Mouse (Mus musculus): Measurements from ENCODE around the gene Unc93b1. TPM values are rescaled to one million over a fixed set of nuclear protein-coding genes. Genes with fewer than 3 reads are reported as not detected.
"Not testable (repeated sequence)": the region's sequence is repeated elsewhere in the genome, so short reads cannot be mapped to it uniquely, and the experiment has no call there.

The Unc93b1 gene
- polyA plus RNA-seq, 1 experiment from 2014 or later = 4.5 TPM

DNA sequence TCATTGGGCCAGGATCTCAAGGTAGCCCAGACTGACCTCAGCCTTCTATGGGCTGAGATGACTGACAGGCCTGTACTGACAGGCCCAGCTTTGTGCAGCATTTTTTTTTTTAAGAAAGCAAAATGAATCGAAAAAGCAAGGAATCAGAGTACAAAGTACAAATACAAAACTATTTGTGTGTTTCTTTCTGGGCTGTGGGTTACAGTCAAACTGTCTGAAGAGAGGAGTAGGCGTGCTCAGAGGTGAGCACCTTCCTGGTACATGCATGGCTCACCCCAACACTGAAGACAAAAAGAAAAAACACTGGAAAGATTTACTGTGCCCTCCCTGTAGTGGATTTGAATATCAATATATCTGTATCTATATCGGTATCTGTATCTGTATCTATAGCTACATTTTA is 12.8 kb downstream of the Unc93b1 start:
- Histone ChIP-seq H3K27ac (ENCODE audit: low read depth, low read length) (no peak overlapping the region), H3K27me3 (ENCODE audit: control insufficient read depth, insufficient read depth, low read length) (peaks cover 11% of the 10 kb centered on the region; the same call in 1 of the 2 replicates), H3K4me1 (ENCODE audit: control insufficient read depth, insufficient read depth, low read length) (peaks cover 5% of the 10 kb centered on the region; the same call in 1 of the 2 replicates), H3K9me3 (replicated peaks; ENCODE audit: control insufficient read depth, low read length) (no peaks in the 10 kb centered on the region), H3K36me3 (ENCODE audit: control insufficient read depth, insufficient read depth, low read length) (no peaks in the 10 kb centered on the region; the same call in 1 of the 2 replicates), H3K4me2 (no peak overlapping the region), H3K4me3 (ENCODE audit: low read depth, low read length) (no peak overlapping the region), H3K9ac (ENCODE audit: low read depth, low read length) (no peak overlapping the region)
- 67% methylated on average over 3 of the region's 3 CpGs for WGBS (ENCODE audit: insufficient replicate concordance)
- no peak for ATAC-seq (replicated peaks; ENCODE audit: insufficient number of reproducible peaks, low FRiP score, low TSS enrichment)

DNA sequence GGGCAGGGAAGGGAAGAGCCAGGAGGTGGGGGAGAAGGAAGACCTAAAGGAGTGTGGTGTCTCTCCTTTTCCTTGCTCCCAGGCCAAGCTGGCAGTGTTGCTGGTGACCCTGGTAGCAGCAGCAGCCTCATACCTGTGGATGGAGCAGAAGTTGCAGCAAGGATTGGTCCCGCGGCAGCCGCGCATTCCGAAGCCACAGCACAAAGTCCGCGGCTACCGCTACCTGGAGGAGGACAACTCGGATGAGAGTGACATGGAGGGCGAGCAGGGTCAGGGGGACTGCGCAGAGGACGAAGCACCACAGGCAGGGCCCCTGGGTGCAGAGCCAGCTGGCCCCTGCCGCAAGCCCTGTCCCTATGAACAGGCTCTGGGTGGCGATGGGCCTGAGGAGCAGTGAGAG is 13.6 kb downstream of the Unc93b1 start:
- H3K27me3 ChIP-seq (ENCODE audit: control insufficient read depth, insufficient read depth, low read length) = peaks cover 7% of the 10 kb centered on the region; the same call in 1 of the 2 replicates
- no peak overlapping the region for H3K27ac ChIP-seq (ENCODE audit: low read depth, low read length)
- WGBS (ENCODE audit: insufficient replicate concordance) = 60% methylated on average over 14 of the region's 14 CpGs
- ATAC-seq (replicated peaks; ENCODE audit: insufficient number of reproducible peaks, low FRiP score, low TSS enrichment) = no peak
- H3K36me3 ChIP-seq (ENCODE audit: control insufficient read depth, insufficient read depth, low read length) = no peaks in the 10 kb centered on the region; the same call in 1 of the 2 replicates
- H3K4me3 ChIP-seq (ENCODE audit: low read depth, low read length) = no peak overlapping the region
- no peak overlapping the region for H3K4me2 ChIP-seq
- H3K9ac ChIP-seq (ENCODE audit: low read depth, low read length) = no peak overlapping the region
- H3K9me3 ChIP-seq (replicated peaks; ENCODE audit: control insufficient read depth, low read length) = no peaks in the 10 kb centered on the region
- peaks cover 5% of the 10 kb centered on the region; the same call in 1 of the 2 replicates for H3K4me1 ChIP-seq (ENCODE audit: control insufficient read depth, insufficient read depth, low read length)

DNA sequence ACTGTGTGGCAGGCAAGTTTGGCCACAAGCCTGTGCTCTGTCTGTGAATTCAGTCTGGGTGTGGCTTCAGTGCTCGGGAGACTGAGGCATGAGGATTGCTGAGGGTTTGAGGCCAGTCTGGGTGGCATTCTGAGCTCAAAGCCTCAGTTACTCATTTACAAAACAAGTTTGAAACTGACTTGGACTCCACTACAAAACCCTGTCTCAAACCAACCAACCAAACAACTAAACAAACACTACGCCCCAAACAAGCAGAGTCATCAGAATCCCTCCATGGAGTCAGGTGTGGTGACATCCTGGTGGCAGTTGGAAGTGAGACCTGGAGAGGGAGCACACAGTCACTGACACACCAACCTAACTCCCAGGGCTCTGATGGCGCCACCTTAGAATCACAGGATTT is 15.3 kb downstream of the Unc93b1 start:
- H3K36me3 ChIP-seq (ENCODE audit: control insufficient read depth, insufficient read depth, low read length) = no peaks in the 10 kb centered on the region; the same call in 1 of the 2 replicates
- no peak overlapping the region for H3K4me3 ChIP-seq (ENCODE audit: low read depth, low read length)
- WGBS (ENCODE audit: insufficient replicate concordance) = 73% methylated on average over 3 of the region's 3 CpGs
- no peak overlapping the region for H3K4me2 ChIP-seq
- H3K9me3 ChIP-seq (replicated peaks; ENCODE audit: control insufficient read depth, low read length) = no peaks in the 10 kb centered on the region
- H3K27me3 ChIP-seq (ENCODE audit: control insufficient read depth, insufficient read depth, low read length) = no peaks in the 10 kb centered on the region
- no peak for ATAC-seq (replicated peaks; ENCODE audit: insufficient number of reproducible peaks, low FRiP score, low TSS enrichment)
- H3K4me1 ChIP-seq (ENCODE audit: control insufficient read depth, insufficient read depth, low read length) = peaks cover 5% of the 10 kb centered on the region; the same call in 1 of the 2 replicates
- H3K27ac ChIP-seq (ENCODE audit: low read depth, low read length) = no peak overlapping the region
- H3K9ac ChIP-seq (ENCODE audit: low read depth, low read length) = no peak overlapping the region

DNA sequence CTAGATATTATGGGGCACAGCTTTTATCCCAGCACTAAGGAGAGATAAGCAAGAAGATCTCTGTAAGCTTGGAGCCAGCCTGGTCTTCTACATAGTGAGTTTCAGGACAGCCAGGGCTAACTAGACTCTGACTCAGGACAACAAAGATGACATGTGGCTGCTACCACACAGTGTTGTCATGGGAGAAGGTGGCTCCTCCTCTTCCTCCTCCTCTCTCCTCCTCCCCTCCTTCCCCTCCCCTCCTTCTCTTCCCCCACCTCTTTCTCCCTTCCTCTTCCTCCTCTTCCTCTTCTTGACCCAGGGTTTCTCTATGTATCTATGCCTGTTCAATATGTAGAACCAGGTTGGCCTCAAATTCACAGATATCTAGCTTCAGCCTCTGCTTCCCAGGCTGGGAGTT is 16.5 kb downstream of the Unc93b1 start:
- H3K9ac ChIP-seq (ENCODE audit: low read depth, low read length) = no peak overlapping the region
- H3K27me3 ChIP-seq (ENCODE audit: control insufficient read depth, insufficient read depth, low read length) = no peaks in the 10 kb centered on the region
- no peaks in the 10 kb centered on the region for H3K4me1 ChIP-seq (ENCODE audit: control insufficient read depth, insufficient read depth, low read length)
- no peak for ATAC-seq (replicated peaks; ENCODE audit: insufficient number of reproducible peaks, low FRiP score, low TSS enrichment)
- H3K27ac ChIP-seq (ENCODE audit: low read depth, low read length) = no peak overlapping the region
- no peaks in the 10 kb centered on the region for H3K36me3 ChIP-seq (ENCODE audit: control insufficient read depth, insufficient read depth, low read length)
- H3K4me3 ChIP-seq (ENCODE audit: low read depth, low read length) = no peak overlapping the region
- H3K9me3 ChIP-seq (replicated peaks; ENCODE audit: control insufficient read depth, low read length) = no peaks in the 10 kb centered on the region
- no peak overlapping the region for H3K4me2 ChIP-seq

DNA sequence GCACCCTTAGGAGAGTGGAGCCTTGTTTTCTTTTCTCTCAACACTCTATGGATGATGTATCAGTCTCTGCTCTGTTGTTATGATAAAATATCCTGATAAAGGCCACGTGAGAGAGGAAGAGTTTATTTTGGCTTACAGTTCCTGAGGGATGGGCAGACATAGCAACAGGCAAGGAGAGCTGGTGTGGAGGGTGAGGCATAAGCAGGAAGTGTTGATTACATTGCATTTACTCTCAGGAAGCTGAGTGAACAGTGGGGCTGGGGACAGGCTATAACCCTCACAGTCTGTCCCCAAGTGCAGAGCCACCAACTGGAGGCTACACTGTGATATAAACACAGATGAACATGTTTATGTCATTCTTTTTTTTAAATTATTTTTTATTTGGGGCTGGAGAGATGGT is 17.1 kb downstream of the Unc93b1 start:
- Histone ChIP-seq H3K4me3 (ENCODE audit: low read depth, low read length) (no peak overlapping the region), H3K4me2 (no peak overlapping the region), H3K36me3 (ENCODE audit: control insufficient read depth, insufficient read depth, low read length) (no peaks in the 10 kb centered on the region), H3K4me1 (ENCODE audit: control insufficient read depth, insufficient read depth, low read length) (no peaks in the 10 kb centered on the region), H3K9me3 (replicated peaks; ENCODE audit: control insufficient read depth, low read length) (no peaks in the 10 kb centered on the region), H3K9ac (ENCODE audit: low read depth, low read length) (no peak overlapping the region), H3K27ac (ENCODE audit: low read depth, low read length) (no peak overlapping the region), H3K27me3 (ENCODE audit: control insufficient read depth, insufficient read depth, low read length) (no peaks in the 10 kb centered on the region)
- WGBS (ENCODE audit: insufficient replicate concordance) = 23% methylated on average over 1 of the region's 1 CpGs
- ATAC-seq (replicated peaks; ENCODE audit: insufficient number of reproducible peaks, low FRiP score, low TSS enrichment) = no peak

DNA sequence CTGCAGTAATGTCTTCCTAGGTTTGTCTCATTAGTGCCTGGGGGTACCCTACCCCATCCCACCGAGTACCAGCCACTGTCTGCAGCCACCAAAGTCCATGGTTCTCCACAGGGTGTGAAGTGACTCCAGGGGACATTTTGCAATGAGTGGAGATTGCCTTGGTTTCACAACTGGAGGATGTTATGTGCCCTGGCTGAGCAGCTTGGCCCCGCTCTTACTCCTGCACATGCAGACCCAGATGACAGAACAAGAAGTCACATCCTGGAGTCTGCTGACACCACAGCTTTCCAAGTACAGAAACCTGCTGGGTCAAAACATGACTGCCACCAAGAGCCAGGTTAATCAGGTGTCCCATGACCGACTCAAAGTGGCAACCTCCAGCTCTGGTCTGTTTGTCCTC is 20.0 kb downstream of the Unc93b1 start:
- no peak overlapping the region for H3K4me3 ChIP-seq (ENCODE audit: low read depth, low read length)
- H3K4me2 ChIP-seq = no peak overlapping the region
- H3K36me3 ChIP-seq (ENCODE audit: control insufficient read depth, insufficient read depth, low read length) = no peaks in the 10 kb centered on the region
- no peaks in the 10 kb centered on the region for H3K9me3 ChIP-seq (replicated peaks; ENCODE audit: control insufficient read depth, low read length)
- no peaks in the 10 kb centered on the region for H3K4me1 ChIP-seq (ENCODE audit: control insufficient read depth, insufficient read depth, low read length)
- no peak overlapping the region for H3K9ac ChIP-seq (ENCODE audit: low read depth, low read length)
- no peak overlapping the region for H3K27ac ChIP-seq (ENCODE audit: low read depth, low read length)
- peaks cover 3% of the 10 kb centered on the region; the same call in 1 of the 2 replicates for H3K27me3 ChIP-seq (ENCODE audit: control insufficient read depth, insufficient read depth, low read length)
- 72% methylated on average over 3 of the region's 3 CpGs for WGBS (ENCODE audit: insufficient replicate concordance)
- ATAC-seq (replicated peaks; ENCODE audit: insufficient number of reproducible peaks, low FRiP score, low TSS enrichment) = no peak

DNA sequence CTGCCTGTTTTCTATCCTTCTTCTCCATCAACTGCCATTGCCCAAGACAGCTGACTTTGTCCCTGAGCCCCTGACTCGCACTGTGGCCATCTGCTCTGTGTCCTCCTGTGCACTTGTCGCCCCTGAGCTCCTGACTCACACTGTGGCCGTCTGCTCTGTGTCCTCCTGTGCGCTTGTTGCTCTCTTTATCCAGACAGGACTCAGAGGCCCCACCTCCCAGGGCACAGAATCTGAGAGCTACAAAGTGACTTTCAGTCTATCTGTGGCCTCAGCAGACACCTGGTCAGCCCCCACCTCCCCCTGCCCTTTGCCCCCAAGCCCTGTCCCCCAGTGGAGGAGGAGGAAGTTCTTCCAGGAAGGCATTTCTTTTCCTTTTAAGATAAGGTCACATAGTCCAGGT is 20.8 kb downstream of the Unc93b1 start:
- H3K27ac ChIP-seq (ENCODE audit: low read depth, low read length) = no peak overlapping the region
- no peaks in the 10 kb centered on the region for H3K36me3 ChIP-seq (ENCODE audit: control insufficient read depth, insufficient read depth, low read length)
- H3K27me3 ChIP-seq (ENCODE audit: control insufficient read depth, insufficient read depth, low read length) = peaks cover 3% of the 10 kb centered on the region; the same call in 1 of the 2 replicates
- H3K4me1 ChIP-seq (ENCODE audit: control insufficient read depth, insufficient read depth, low read length) = no peaks in the 10 kb centered on the region
- whole genome bisulfite sequencing (ENCODE audit: insufficient replicate concordance) = 32% methylated on average over 4 of the region's 4 CpGs
- no peak overlapping the region for H3K4me2 ChIP-seq
- no peaks in the 10 kb centered on the region for H3K9me3 ChIP-seq (replicated peaks; ENCODE audit: control insufficient read depth, low read length)
- no peak overlapping the region for H3K4me3 ChIP-seq (ENCODE audit: low read depth, low read length)
- ATAC-seq (replicated peaks; ENCODE audit: insufficient number of reproducible peaks, low FRiP score, low TSS enrichment) = no peak
- no peak overlapping the region for H3K9ac ChIP-seq (ENCODE audit: low read depth, low read length)

DNA sequence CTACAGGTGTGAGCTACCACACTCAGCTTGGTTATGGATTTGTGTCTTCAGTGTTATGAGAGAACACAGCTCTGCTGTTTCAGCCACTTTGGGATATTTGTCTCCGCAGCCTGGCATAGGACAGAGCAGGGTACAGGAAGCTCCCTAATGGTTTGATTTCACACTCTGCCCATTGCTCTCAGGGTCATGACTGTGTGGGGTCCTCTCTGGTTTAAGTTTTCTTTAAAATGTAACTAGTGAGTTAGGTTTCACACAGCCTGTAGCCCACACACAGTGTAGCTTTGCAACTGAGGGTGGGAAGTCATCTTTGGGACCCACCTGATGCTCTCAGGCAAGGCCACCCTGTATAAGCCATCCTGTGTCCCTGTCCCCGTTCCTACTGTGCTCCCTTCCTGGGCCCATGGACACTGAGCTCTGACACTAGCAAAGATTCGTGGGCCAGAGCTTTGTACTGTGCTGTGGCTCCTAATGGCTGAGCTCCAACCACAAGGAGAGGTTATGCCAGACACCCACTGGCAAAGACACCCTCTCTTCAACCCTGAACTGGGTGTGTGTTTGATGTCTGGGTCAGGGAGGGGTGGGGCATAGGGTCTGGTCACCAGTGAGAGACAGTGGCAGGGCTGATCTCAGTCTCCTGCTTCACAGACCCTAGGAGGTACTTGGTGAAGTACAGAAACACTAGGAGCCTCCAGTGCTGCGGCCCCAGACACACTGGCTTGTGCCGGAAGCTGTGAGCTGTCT is 22.5 kb downstream of the Unc93b1 start:
- H3K4me3 ChIP-seq (ENCODE audit: low read depth, low read length); H3K4me2 ChIP-seq; ATAC-seq (replicated peaks; ENCODE audit: insufficient number of reproducible peaks, low FRiP score, low TSS enrichment); H3K27ac ChIP-seq (ENCODE audit: low read depth, low read length); H3K4me1 ChIP-seq (ENCODE audit: control insufficient read depth, insufficient read depth, low read length); H3K36me3 ChIP-seq (ENCODE audit: control insufficient read depth, insufficient read depth, low read length); H3K27me3 ChIP-seq (ENCODE audit: control insufficient read depth, insufficient read depth, low read length); H3K9ac ChIP-seq (ENCODE audit: low read depth, low read length); H3K9me3 ChIP-seq (replicated peaks; ENCODE audit: control insufficient read depth, low read length): not testable (repeated sequence)
- WGBS (ENCODE audit: insufficient replicate concordance) = 83% methylated on average over 5 of the region's 5 CpGs

DNA sequence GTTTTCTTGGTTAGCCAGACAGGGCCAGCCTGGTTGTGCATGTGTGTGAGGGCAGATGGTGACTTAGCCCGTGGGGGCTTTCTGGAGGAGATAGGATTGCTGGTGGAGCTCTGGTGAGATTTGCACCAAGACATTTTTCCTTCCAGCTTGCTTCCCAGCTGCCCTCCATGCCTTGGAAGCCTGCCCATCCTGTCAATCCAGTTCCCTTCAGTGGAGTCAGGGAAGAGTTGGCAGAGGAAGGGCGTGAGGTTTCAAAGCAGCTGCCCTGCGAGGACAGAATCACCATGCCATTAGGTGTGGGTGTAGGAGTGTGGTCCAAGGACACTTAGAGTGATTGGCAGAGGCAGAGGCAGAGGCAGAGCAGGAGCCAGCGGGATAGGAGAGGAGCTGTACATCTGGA is 23.5 kb downstream of the Unc93b1 start, which contains the start of gene Aldh3b3:
Gene Aldh3b3, plus strand, starts transcription at position 176 of the 400 bp plus-strand sequence.
- H3K4me1 ChIP-seq (ENCODE audit: control insufficient read depth, insufficient read depth, low read length) = no peaks in the 10 kb centered on the region
- peaks cover 3% of the 10 kb centered on the region; the same call in 1 of the 2 replicates for H3K27me3 ChIP-seq (ENCODE audit: control insufficient read depth, insufficient read depth, low read length)
- no peak within 1 kb of the TSS for H3K4me2 ChIP-seq
- H3K9me3 ChIP-seq (replicated peaks; ENCODE audit: control insufficient read depth, low read length) = no peaks in the 10 kb centered on the region
- no peak for ATAC-seq (replicated peaks; ENCODE audit: insufficient number of reproducible peaks, low FRiP score, low TSS enrichment)
- no peak within 1 kb of the TSS for H3K9ac ChIP-seq (ENCODE audit: low read depth, low read length)
- H3K4me3 ChIP-seq (ENCODE audit: low read depth, low read length) = no peak within 1 kb of the TSS
- WGBS (ENCODE audit: insufficient replicate concordance) = 74% methylated on average over 4 of the region's 4 CpGs
- H3K36me3 ChIP-seq (ENCODE audit: control insufficient read depth, insufficient read depth, low read length) = no peaks in the 10 kb centered on the region
- H3K27ac ChIP-seq (ENCODE audit: low read depth, low read length) = no peak within 1 kb of the TSS

All from heart, embryonic 11.5 days (tissue).